Mouse (Mus musculus): ENCODE measurements around the gene Gm49318.

Gene Gm49318

DNA sequence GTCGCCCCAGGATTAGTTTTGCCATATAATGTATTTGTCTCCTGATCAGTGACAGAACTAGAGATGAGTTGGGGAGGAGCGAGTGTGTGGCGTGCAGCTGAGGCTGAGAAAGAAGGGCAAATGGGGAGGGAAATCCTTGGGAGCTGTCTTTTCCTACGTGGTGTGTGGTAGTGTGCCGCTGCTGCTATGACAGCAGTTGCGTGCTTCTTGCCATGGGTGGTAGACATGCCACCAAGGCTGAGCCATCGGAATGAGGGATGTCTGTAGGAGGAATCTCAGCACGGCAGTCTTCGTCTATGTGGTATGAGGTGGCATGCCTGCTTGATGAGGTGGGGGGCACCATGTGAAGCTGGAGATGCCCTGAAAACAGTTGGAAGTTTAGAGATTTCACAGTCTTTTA is 40.7 kb downstream of the Gm49318 start:
- DNase-seq (ENCODE audit: low read depth, low spot score), result no peak

DNA sequence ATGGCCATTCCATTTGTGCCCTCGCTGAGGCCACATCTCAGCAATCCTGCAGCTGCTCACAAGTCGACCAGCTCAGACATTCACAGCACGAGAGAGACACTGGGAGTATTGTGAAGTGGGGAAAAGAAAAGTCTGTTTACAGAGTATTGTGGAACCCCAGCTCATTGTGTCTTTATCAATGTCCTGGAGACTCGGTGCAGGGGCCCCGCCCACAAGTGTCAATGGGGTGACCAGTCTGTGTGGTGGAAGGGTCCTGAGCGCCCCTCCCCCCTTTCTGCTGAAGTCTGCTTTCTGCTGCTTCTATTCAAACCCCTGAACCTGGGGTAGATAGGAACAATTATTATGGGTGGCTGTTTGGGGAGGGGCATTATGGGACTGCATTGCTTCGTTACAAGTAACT is 42.6 kb downstream of the Gm49318 start:
- no peak for DNase-seq (ENCODE audit: low read depth, low spot score)

DNA sequence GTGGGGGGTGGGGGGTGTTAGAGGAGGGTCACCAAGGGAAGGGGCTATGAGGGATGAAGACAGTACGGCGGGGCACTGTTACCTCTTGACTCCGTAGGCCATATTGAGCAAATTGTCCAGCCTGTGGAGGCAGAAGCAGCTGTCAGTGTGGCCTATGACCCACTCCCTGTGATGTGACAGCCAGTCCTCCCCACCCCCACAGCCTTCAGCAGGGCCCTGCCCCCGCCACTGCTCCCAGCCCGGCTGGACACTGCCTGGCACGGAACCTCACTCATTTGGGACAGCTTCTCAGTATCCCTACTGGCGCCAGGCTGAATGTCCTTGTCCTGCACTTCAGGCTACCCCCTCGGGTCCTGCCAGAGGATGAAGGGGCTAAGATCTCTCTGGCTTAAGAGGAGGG is 46.5 kb downstream of the Gm49318 start:
- DNase-seq (ENCODE audit: low read depth, low spot score), result no peak

DNA sequence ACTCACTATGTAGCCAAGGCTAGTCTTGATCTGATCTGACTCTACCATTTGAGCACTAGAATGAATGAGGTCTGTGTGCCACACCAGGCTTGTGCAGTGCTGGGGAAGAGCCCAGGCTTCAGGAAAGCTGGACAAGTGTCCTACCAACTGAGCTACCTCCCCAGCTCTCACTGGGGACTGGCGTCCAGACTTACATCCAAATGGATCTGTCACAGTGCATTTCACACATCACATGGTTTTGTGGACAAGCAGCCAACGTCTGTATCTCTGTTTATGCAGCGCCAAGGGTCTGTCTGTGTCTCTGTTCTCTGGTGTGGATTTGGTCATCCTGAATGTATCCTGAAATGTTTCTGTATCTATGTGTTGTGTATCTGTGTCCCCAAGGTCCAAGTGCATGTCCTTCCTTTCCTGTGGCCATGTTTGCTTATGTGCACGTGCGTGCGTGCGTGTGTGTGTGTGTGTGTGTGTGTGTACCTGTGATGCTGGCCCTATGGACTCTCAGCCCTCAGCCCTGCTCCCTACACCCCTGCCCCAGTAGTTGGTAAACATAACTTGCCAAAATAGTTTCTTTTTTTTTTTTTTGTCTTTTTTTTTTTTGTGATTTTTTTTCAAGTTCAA is 53.7 kb downstream of the Gm49318 start:
- DNase-seq (ENCODE audit: low read depth, low spot score), result no peak

DNA sequence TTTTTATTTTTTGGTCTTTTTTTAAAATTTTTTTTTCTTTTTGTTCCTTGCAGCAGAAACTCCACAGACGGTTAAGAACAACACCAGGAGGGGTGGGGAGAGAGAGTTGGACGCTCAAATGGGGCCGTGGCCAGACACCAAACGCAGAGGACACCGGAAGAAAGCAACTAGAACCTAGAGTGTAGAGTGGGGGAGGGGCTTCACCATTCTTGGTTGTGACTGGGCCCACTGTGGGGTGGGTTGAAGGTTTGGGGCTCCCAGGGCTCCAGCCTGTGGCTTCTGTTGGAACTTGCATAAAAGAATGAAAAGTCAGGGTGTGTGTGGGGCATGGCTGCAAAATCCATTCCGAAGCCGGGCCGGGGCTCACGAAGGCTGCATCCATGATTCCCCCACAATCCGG is 54.8 kb downstream of the Gm49318 start:
- no peak for DNase-seq (ENCODE audit: low read depth, low spot score)

DNA sequence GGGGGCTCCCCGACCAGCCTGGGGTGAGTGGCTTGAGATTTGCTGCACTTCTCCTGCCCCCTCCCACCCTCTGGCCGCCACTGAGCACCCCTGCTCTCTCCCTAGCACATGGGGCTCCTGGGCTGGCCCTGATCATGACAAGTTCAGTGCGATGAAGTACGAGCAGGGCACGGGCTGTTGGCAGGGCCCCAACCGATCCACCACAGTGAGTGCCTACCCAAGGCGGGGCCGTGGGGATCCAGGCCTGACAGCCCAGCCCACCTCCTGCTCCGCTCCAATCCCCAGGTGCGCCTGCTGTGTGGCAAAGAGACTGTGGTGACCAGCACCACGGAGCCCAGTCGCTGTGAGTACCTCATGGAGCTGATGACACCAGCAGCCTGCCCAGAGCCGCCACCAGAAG is 58.3 kb downstream of the Gm49318 start:
- DNase-seq (ENCODE audit: low read depth, low spot score), result no peak

DNA sequence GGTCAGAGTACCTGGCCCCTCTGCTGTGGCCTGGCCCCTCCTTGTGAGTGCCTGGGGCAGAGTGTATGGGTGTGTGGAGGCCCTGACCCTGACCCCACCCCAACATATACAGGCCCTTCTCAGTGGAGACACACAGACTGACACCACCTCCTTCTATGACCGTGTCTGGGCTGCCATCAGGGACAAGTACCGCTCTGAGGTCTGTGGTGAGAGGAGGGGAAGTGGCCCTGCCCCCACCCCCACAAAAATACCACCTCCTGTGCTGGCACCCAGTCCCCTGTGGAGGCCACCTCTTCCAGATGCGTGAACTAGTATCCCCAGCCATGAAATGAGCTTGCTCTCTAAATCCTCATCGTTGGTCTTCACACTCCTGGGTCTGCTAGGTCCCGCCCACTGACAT is 60.0 kb downstream of the Gm49318 start:
- DNase-seq (ENCODE audit: low read depth, low spot score), result no peak

DNA sequence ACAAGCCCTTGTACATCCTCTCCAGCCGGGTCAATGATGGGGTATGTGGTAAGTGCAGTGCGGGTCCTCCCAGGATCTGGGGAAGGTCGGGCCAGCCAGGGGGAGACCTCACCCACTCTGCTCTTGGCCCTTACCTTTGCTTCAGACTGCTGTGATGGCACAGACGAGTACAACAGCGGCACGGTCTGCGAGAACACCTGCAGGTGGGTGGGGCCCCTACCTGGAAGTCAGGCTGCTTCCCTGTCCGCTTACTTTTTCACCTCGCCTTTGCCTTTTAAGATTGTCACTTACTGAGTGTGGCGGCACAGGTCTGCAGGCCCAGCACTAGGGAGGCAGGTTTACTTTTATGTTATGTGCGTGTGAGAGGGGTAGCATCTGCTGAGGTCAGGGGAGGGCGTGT is 66.5 kb downstream of the Gm49318 start:
- no peak for DNase-seq (ENCODE audit: low read depth, low spot score)

DNA sequence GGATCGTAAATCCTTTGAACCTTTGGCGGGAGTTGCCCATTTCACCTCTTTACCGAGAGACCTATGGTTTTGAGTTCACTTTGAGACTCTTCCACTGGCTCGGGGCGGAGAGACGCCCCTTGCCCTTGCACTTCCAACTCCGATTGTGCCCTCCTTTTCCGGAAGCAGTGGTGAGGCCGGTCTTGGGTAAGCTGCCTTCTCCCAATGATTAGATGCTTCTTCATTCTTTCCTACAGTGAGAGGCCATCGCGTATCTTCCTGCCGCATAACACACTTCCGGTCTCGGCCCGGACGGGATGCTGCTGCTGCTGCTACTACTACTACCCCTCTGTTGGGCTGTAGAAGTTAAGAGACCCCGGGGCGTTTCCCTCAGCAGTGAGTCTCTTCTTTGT is 67.9 kb downstream of the Gm49318 start:
- DNase-seq (ENCODE audit: low read depth, low spot score), result peak; percentile 31

DNA sequence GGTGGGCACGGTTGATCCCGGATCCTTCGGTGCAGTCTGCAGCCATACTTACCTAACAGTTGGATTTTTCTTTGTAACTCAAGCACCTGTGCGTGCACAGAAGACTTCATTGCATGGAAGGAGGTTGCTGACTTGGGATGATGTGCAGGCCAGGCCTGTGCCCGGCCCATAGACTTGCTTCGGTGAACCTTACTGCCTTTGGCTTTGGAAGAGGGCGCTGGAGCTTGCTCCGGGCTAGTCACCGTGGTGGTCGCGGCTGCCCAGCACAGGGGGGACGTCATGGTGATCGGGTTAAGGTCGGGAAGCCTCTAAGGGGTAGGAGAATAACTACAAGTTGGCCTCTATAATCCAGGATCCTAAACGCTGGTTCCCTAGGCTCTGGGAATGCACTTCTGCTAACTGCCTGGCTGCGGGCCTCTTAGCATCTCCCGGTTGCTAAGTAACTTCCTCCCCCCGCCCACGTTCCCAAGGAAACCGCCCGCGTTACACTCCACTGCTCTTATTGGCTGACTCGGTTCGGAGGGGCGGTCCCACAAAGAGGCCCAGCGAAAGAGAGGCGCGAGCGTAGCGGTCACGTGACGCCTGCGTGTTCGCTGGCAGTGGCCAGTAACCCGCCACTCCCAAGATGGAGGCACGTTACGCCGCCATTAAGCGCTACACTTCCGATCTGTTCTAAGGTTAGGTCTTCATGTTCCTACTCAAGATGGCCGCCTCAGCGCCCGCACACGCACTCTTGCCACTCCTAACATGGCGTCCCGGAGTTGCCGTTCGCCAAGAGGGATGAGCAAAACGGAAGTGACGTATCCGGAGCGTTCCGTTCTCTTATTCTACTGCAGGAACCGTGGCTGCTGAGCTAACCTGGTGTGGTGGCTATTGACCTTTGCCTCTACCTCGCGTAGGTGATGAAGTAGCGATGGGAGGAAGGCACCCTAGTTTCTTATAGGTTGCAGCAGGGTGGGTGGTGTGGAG is 68.6 kb downstream of the Gm49318 start, which contains the start of the genes Ccdc151 and Prkcsh:
Ccdc151 (minus strand) TSS at position 441 of the 969 bp plus-strand sequence.
Prkcsh (plus strand) TSS at position 613 of the 969 bp plus-strand sequence.
- DNase-seq (ENCODE audit: low read depth, low spot score), result peak; percentile 99

DNA sequence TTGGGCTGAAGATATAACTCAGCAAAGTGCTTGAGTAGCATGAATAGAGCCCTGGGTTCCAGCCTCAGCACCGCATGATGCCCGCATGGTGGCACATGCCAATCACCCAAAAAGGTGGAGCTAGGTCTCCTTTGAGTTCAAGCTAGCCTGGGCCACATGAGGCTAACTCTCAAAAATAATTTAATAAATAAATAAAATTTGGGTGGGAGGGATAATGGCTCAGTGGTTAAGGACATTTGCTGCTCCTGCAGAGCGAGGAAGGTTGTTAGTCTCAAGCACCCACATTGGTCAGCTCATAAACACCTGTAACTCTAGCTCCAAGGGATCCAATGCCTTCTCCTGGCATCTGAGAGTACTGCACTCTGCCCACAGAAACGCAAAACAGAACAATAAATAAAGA is 69.4 kb downstream of the Gm49318 start:
- no peak for DNase-seq (ENCODE audit: low read depth, low spot score)

DNA sequence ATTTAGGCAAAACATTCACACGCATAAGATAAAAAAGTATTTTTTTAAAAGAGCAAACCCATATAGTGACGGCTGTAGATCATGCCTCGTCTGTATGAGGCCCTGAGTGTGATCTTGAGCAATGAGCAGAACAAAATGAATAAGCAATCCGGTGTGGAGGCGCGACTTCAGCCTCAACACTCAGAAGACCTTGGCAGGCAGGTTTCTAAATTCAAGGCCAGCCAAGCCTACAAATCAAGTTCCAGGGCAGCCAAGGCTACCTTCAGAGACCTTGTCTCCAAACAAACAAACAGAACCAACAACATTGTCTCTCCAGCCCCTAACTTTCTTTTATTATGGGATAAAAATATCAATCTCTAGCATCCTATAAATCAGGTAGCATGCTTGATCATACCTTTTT is 70.8 kb downstream of the Gm49318 start:
- DNase-seq (ENCODE audit: low read depth, low spot score), result no peak

DNA sequence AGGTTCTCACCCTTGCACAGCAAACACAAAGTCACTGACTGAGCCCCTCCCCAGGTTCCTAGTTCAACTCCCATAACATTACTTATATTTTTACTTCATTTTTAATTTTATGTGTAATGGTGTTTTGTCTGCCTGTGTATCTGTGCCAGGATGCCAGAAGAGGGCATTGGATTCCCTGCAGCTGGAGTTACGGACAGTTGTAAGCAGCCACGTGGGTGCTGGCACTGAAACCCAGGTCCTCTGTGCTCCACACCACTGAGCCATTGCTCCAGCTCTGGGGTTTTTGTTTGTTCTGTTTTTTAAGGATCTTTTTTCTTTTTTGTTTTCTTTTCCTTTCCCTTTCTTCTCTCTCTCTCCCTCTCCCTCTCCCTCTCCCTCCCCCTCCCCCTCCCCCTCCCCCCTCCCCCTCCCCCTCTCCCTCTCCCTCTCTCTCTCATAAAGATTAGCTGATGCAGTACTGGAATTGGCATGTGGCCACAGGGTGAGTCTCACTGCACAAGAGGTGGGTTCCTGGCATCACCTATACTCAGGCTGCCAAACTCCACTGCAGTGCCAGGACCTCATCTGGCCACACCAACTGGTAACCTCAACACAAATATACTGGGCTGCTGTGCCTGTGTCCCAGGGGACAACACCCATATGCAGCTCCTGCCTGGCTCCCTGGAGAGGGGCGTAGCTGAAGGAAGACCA is 74.7 kb downstream of the Gm49318 start:
- DNase-seq (ENCODE audit: low read depth, low spot score), result no peak

DNA sequence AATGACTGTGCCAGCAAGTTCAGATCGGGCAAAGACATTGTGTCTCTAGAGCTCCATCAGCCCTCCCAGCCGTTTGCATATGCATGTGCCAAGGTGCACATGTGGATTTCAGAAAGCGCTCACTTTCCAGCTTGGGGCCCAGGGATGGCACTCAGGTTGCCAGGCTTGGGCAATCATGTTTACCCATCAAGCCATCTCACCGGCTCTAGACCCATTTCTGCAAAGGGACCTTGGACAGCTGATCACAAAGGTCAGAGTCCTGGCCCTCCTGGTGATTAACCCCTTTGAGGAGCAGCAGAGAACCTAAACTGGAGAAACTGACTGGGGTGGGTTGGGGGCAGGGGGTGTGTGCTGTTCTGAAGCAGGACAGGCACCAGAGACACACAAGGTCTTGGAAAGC is 78.8 kb downstream of the Gm49318 start:
- no peak for DNase-seq (ENCODE audit: low read depth, low spot score)

DNA sequence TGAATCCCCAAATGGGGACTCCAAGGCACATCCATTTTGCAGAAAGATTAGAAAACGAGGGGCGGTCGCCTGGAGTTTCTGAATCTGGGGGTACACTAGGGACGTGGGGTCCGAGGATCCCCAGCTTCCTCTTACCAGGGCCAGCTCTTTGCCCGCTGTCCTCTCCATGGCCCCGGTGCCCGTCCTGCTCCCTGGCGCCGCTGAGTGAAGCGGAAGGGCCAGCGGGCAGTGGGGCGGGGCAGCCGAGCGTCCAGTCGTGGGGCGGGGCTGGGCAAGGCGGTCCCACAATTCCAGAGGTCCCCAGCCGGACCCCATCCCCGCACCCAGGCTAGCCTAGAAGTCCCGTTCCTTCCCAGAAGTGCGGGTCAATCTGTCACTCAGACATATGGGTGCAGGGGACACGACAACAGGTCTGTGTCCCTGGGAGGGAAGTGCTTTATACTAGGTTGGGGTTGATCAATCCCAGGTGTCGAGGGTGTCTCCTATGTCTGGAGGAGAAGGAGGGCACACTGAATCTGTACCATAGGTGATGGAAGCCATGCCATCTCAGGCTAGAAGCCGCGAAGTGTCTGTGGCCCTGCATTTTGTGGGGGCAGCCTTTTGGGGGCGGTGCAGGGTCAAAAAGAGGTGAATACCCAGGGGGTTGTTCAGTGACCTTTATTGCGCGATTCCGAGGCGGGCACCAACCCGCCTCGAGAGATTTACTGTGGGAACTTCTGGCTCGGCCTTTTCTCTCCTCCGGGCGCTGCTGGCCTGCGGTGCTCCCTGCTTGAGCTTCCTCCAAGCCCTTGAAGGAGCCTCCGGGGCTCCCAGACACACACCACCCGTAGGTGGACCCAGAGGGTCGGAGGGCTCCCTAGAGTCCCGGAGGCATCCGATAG is 81.6 kb downstream of the Gm49318 start, which contains the start of gene Rgl3:
Rgl3 (minus strand) TSS at position 217 of the 881 bp plus-strand sequence.
- DNase-seq (ENCODE audit: low read depth, low spot score), result no peak

DNA sequence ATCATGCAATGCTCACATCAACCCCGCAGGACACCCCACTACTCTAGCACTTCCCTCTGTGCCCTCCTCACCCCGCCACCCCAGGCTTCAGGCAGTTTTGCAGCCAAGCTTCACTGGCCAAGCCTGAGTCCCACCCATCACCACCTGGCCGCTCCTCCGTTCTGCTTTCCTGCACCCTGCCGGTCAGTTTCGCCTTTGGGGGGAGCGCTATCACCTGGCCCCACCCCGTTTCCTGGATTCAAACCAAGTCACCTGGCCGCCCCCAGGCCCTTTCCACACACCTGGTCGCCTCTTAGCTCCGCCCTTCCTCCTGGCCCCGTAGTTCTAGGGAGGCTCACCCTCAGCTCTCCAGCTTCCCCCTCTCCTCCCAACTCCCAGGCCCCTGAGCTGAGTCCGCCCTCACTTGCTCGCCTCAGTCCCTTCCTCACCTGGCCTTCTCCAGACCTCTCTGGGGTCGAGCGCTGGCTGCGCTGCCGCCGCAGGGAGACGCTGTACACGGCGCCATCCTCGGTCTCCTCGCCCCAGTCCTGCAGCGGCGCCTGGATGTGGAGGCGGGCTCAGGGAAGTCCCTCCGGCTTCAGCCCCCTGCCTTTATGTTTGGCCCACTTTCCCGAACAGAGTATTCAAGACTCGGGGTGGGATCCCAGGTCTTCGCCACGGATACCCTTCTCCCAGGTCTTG is 82.5 kb downstream of the Gm49318 start:
- DNase-seq (ENCODE audit: low read depth, low spot score), result no peak

DNA sequence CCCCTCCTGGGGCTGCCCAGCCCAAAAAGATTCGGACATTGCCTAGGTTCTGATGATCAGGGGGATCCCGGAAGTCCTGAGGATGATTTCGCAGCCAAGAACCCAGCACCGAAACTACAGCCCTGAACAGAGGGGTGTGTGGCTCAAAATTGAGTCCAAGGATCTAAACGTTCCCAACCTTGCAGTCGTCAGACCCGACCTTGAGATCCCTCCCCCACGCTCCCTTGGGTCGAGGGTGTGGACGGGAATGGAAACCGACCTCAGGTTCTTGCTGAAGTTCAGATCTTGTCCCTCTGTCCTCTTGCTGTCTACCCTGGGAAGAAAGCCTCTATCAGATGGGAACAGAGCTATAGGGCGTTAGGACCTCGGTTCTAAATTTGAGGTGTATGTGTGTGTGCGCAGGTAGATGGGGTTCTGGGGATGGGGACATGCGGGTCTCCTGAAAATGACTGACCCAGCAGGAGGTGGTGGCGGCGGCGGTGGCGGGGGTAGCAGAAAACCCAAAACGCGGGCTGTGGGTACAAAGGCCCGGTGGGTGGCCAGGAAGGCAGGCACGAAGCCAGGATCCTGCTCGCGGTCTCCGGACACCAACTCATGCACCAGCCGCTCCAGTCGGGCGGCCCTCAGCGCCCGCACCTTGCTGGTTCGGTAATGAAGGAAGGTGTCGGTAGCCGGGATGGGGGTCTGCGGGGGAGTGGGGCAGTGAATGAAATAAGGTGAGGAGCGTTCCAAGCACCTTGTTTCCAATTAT is 83.3 kb downstream of the Gm49318 start:
- no peak for DNase-seq (ENCODE audit: low read depth, low spot score)

Data from embryo, embryonic 11.5 days (tissue).